Mouse (Mus musculus): ENCODE results near the gene Rsph1.

GRCm38 (mm10) chr17:31322446-31322845, 45.3 kb upstream of the Rsph1 start:
- TF ChIP-seq CTCF (IDR thresholded peaks at IDR 0.05; ENCODE audit: extremely low read depth, insufficient read depth, insufficient read length, insufficient replicate concordance), result no peak
- TF ChIP-seq POLR2A (IDR thresholded peaks at IDR 0.05; ENCODE audit: low read depth, low read length), result no peak

All from spleen, adult 2 months (tissue).